In the genomic region with DNA sequence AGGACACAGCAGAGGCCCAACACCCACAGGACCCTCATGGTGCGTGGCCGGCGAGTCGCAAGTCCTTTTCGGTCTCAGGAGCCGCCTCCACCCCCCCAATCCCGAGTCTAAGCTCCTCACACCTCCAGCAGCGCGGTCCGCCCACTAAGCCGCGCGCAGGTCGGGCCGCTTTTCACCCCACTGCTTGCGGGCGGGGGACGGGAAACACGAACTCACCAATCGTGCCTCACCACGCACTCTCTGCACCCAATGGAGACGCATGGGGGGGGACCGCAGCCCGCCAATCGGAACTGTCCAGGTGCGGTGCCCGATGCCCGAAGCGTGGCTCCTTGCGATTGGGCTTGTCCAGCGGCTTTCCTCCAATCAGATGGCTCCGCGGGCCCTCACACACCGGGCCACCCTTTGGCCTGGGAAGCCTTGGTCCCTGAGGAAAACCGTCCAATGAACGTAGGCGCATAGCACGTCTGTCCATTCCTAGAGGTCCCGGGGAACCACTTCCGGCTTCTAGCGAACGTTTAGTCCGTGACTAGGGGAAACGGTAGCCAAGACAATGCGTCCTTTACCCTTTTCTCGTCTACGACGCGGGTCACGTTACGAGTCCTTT, we compare ENCODE assay signal across 7 mouse cellular contexts. TPM values are rescaled to one million over a fixed set of nuclear protein-coding genes. Genes with fewer than 3 reads are reported as not detected.
DNase-seq lines count a peak whose midpoint lies in the region; ATAC-seq lines count a peak whose summit lies in the region.

A gene (minus strand): TSS at position 192 of the 604 bp plus-strand sequence.
A gene (plus strand): TSS at position 494 of the 604 bp plus-strand sequence.

- DNase-seq in adrenal gland, adult 8-10 months = peak; percentile 100
- DNase-seq in embryo, embryonic 9.5 days (ENCODE audit: extremely low spot score) = peak; percentile 99
- peak; percentile 95 to 96 for DNase-seq in gastrocnemius, postnatal 4 days (ENCODE audit: low spot score in 2 of 2)
- DNase-seq in left cerebral cortex, postnatal 36 days (ENCODE audit: low spot score in 2 of 2) = peak; percentile 100
- DNase-seq in midbrain, embryonic 11.5 days (ENCODE audit: low spot score, missing footprints) = peak; percentile 99
- peak; percentile 99 for DNase-seq in skeletal muscle tissue, adult 2 months (ENCODE audit: low read depth, low spot score)

- H3K36me3 ChIP-seq in intestine, embryonic 16.5 days (ENCODE audit: control insufficient read depth, insufficient read depth, low read length) = peaks cover 10% of the 10 kb centered on the region; the same call in 1 of the 2 replicates
- peaks cover 21% of the 10 kb centered on the region; the same call in 1 of the 2 replicates for H3K36me3 ChIP-seq in midbrain, embryonic 11.5 days (ENCODE audit: control insufficient read depth, insufficient read depth, low read length)

- peaks cover 31% of the 10 kb centered on the region for H3K4me1 ChIP-seq in intestine, embryonic 16.5 days (ENCODE audit: control insufficient read depth, insufficient read depth, low read length)
- peaks cover 17% of the 10 kb centered on the region for H3K4me1 ChIP-seq in midbrain, embryonic 11.5 days (ENCODE audit: control insufficient read depth, insufficient read depth, low read length)

- peak within 1 kb of the TSS; percentile 98 for H3K27ac ChIP-seq in intestine, embryonic 16.5 days (ENCODE audit: low read length)
- H3K27ac ChIP-seq in midbrain, embryonic 11.5 days (ENCODE audit: low read depth, low read length) = peak within 1 kb of the TSS; percentile 92

- no peaks in the 10 kb centered on the region for H3K27me3 ChIP-seq in intestine, embryonic 16.5 days (replicated peaks; ENCODE audit: control insufficient read depth, insufficient read depth, low read length)
- H3K27me3 ChIP-seq in midbrain, embryonic 11.5 days (ENCODE audit: control insufficient read depth, insufficient read depth, low read length) = no peaks in the 10 kb centered on the region

- peak within 1 kb of the TSS; percentile 98 for H3K9ac ChIP-seq in intestine, embryonic 16.5 days (ENCODE audit: low read depth, low read length)
- H3K9ac ChIP-seq in midbrain, embryonic 11.5 days (ENCODE audit: low read length) = peak within 1 kb of the TSS; percentile 97

- intact Hi-C loops in left cerebral cortex, postnatal 36 days (cut with DNase I) = loop anchor here (2.0 to 10.0 kb wide), 4 partner anchors 21 to 751 kb away; a partner anchor contains a TSS

- peak; percentile 98 for ATAC-seq in intestine, embryonic 16.5 days
- peak; percentile 98 for ATAC-seq in midbrain, embryonic 11.5 days (ENCODE audit: low FRiP score)

- under 1% methylated on average over 51 of the region's 51 CpGs for WGBS in intestine, embryonic 16.5 days
- under 1% methylated on average over 51 of the region's 51 CpGs for WGBS in midbrain, embryonic 11.5 days

- H3K4me2 ChIP-seq in intestine, embryonic 16.5 days (ENCODE audit: low read depth, low read length) = peak within 1 kb of the TSS; percentile 73
- H3K4me2 ChIP-seq in midbrain, embryonic 11.5 days = peak within 1 kb of the TSS; percentile 93

- H3K4me3 ChIP-seq in intestine, embryonic 16.5 days (ENCODE audit: low read length) = peak within 1 kb of the TSS; percentile 90
- H3K4me3 ChIP-seq in midbrain, embryonic 11.5 days (ENCODE audit: low read depth, low read length) = peak within 1 kb of the TSS; percentile 92

- H3K9me3 ChIP-seq in intestine, embryonic 16.5 days (ENCODE audit: control insufficient read depth, low read length) = no peaks in the 10 kb centered on the region
- H3K9me3 ChIP-seq in midbrain, embryonic 11.5 days (ENCODE audit: control insufficient read depth, low read length) = no peaks in the 10 kb centered on the region

RNA-seq across cellular contexts. Expression of the first gene that starts in this region (rescaled TPM):
- total RNA-seq in adrenal gland, adult 8-10 months (2022) = 100 to 1,000 TPM; 585 to 731 (median 653) TPM
- 100 to 1,000 TPM; 260 to 268 TPM for total RNA-seq in gastrocnemius, postnatal 4 days (2021)
- 735 and 756 TPM in 2 replicates for polyA plus RNA-seq in intestine, embryonic 16.5 days (2015; fragmentation: Nextera tagmentation; extraction: Ambion mirVana)
- 100 to 1,000 TPM; 290 to 352 TPM for total RNA-seq in left cerebral cortex, postnatal 36 days (2021)
- 477 and 506 TPM in 2 replicates for polyA plus RNA-seq in midbrain, embryonic 11.5 days (2014; fragmentation: Nextera tagmentation; extraction: Ambion mirVana)

RNA-seq across cellular contexts. Expression of the second gene that starts in this region (rescaled TPM):
- 1 to 10 TPM; 3.0 to 6.7 (median 3.9) TPM for total RNA-seq in adrenal gland, adult 8-10 months (2022)
- total RNA-seq in gastrocnemius, postnatal 4 days (2021) = 1 to 10 TPM; 2.2 to 2.4 TPM
- 1.5 TPM in 2 replicates for polyA plus RNA-seq in intestine, embryonic 16.5 days (2015; fragmentation: Nextera tagmentation; extraction: Ambion mirVana)
- total RNA-seq in left cerebral cortex, postnatal 36 days (2021) = 1 to 10 TPM; 1.3 to 1.7 TPM
- polyA plus RNA-seq in midbrain, embryonic 11.5 days (2014; fragmentation: Nextera tagmentation; extraction: Ambion mirVana) = 1.9 and 2.5 TPM in 2 replicates

Comparison
In these comparisons a context has a peak if more than half of its experiments do, and no peak if none do; other contexts are left out.
1. Peak in every context shown above with its lines: DNase-seq, ATAC-seq, H3K4me3 ChIP-seq and H3K27ac ChIP-seq.